Mouse (Mus musculus) liver, embryonic 14.5 days (tissue): ENCODE measurements around the gene Rbm34.

Experiments
- CTCF ChIP-seq: IDR thresholded peaks from 2 replicates; pipeline ENCODE4 v1.5.1; 2016; ENCODE audit warnings: antibody characterized with exemption, low read depth, control low read depth
- EP300 ChIP-seq: IDR thresholded peaks from 2 replicates; pipeline ENCODE4 v1.6.1; 2016; ENCODE audit warnings: antibody characterized with exemption, low read depth

GRCm38 (mm10) chr8:126922981-126923380 is 47.9 kb downstream of the Rbm34 start:
- TF ChIP-seq EP300 (no peak), CTCF (no peak)
